Mouse (Mus musculus): ENCODE measurements at regions not wholly inside any gene's neighbourhood (a gene's known extent, or its start where the extent isn't known, plus 50 kb on each side); places are given as distances from the start of the nearest gene placed in this dataset.

GRCm38 (mm10) chr2:106234358-106234757 lies 231.0 kb upstream of the Dnajc24 start:
- TF ChIP-seq POLR2A (IDR thresholded peaks at IDR 0.05; ENCODE audit: control insufficient read depth, low read depth, low read length) (no peak), CTCF (IDR thresholded peaks at IDR 0.05; ENCODE audit: control insufficient read depth, insufficient read depth, insufficient replicate concordance, low read depth, low read length) (no peak)
